Mouse (Mus musculus): ENCODE measurements around the gene Arhgef7.

GRCm38 (mm10) chr8:11710415-11710814 is 17.1 kb upstream of the Arhgef7 start:
- TF ChIP-seq ZNF384 (IDR thresholded peaks at IDR 0.05; ENCODE audit: low read depth, low read length): no peak
- TF ChIP-seq HCFC1 (IDR thresholded peaks at IDR 0.05; ENCODE audit: borderline replicate concordance, insufficient read depth, low read length): no peak
- no peak for TF ChIP-seq ZC3H11A (IDR thresholded peaks at IDR 0.05; ENCODE audit: borderline replicate concordance, low read depth, low read length)
- TF ChIP-seq CHD2 (IDR thresholded peaks at IDR 0.05; ENCODE audit: low read depth, low read length): no peak
- no peak for TF ChIP-seq MAFK (IDR thresholded peaks at IDR 0.05; ENCODE audit: insufficient read depth, low read depth, low read length)
